ENCODE assay signal across 6 mouse cellular contexts in the genomic region with DNA sequence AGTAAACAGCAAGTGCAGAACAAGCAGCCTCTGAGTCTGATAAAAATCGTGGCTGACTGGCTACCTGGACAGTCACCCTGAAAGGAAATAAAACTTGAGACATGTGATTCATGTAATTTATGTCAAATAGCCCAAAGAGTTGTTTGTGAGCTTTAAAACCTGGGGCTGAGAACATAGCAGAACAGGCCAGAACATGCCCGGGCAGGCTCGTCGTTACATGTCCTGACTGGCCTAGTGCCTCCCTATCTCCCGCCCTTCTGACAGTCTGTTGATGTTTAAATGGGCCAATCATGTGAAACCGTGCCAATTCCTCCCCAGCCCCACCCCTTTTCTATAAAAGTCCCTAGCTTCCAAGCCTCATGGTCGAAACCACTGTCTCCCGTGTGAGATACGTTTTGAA. TPM values are rescaled to one million over a fixed set of nuclear protein-coding genes. Genes with fewer than 3 reads are reported as not detected.
"Had no signal": no experiment of that assay in that cellular context is flagged by ENCODE, and none has a peak within 500 bp of the region (broad histone marks: within the 10 kb centered on the region; RNA-seq: fewer than 3 reads in every experiment).

No protein-coding gene starts in this region.

RNA-seq across cellular contexts. Expression of a gene that starts 41.5 kb away (rescaled TPM):
- polyA plus RNA-seq: liver, embryonic 12.5 days; liver, embryonic 16.5 days; lung, embryonic 14.5 days; lung, embryonic 16.5 days; midbrain, embryonic 10.5 days; thymus, postnatal 0 days had no signal
